Mouse (Mus musculus): ENCODE data around the gene Emc3.

- TF ChIP-seq CTCF (IDR thresholded peaks at IDR 0.05; ENCODE audit: borderline replicate concordance, extremely low read depth, insufficient read depth, insufficient read length) = no peak
- TF ChIP-seq POLR2A (IDR thresholded peaks at IDR 0.05; ENCODE audit: borderline replicate concordance, extremely low read depth, insufficient read depth, insufficient read length, poor library complexity, severe bottlenecking) = no peak
Observed at GRCm38 (mm10) chr6:113487125-113487576, 44.3 kb downstream of the Emc3 start.
